Mouse (Mus musculus) liver, embryonic 14.5 days (tissue): ENCODE measurements around the gene Helz. TPM values are rescaled to one million over a fixed set of nuclear protein-coding genes. Genes with fewer than 3 reads are reported as not detected.

Experiments
- ATAC-seq: fragments of 200-750 bp; cut with Nextera tagmentation; 2 replicates; pipeline ENCODE4 v1.8.0; 2017; ENCODE audit warnings: moderate number of reproducible peaks, mild to moderate bottlenecking, moderate library complexity; ENCODE audit not compliant: insufficient read depth
- DNase-seq, 3 experiments: peaks; one replicate each; pipeline ENCODE4 v3.0.0-alpha.2; 2012 to 2013; ENCODE audit warnings: low read depth in 3 of 3, low spot score in 3 of 3
- H3K27ac ChIP-seq: fragments of 300-500 bp; sonication (generic); 2 replicates; pipeline ENCODE4 v1.5.1; 2014; ENCODE audit warnings: moderate library complexity, mild to moderate bottlenecking, control low read depth, inconsistent platforms
- H3K27me3 ChIP-seq: fragments of 300-500 bp; sonication (generic); 2 replicates; pipeline ENCODE4 v1.6.1; 2014; ENCODE audit warnings: mild to moderate bottlenecking, low read length, moderate library complexity; ENCODE audit not compliant: control insufficient read depth, insufficient read depth
- H3K36me3 ChIP-seq: fragments of 300-500 bp; sonication (generic); replicated peaks from 2 replicates; pipeline ENCODE4 v1.6.1; 2014; ENCODE audit warnings: low read depth; ENCODE audit not compliant: control insufficient read depth, insufficient read depth
- H3K4me1 ChIP-seq, 2 experiments: fragments of 200-500 bp in 1 of 2; fragments of 300-500 bp in 1 of 2; sonication (generic) in 1 of 2; replicated peaks; 2 replicates each; pipeline ENCODE4 v1.6.1; 2012 to 2014; ENCODE audit warnings: antibody characterized with exemption in 1 of 2, inconsistent platforms in 1 of 2, low read length in 1 of 2; ENCODE audit not compliant: control insufficient read depth in 2 of 2, insufficient read depth in 2 of 2
- H3K4me2 ChIP-seq: fragments of 300-500 bp; sonication (generic); 2 replicates; pipeline ENCODE4 v1.6.1; 2014; ENCODE audit warnings: low read depth, mild to moderate bottlenecking, control low read depth, moderate library complexity
- H3K4me3 ChIP-seq, 2 experiments: fragments of 200-500 bp in 1 of 2; fragments of 300-500 bp in 1 of 2; sonication (generic) in 1 of 2; 2 replicates each; pipeline ENCODE4 v1.5.1; 2012 to 2014; ENCODE audit warnings: low read depth in 2 of 2, low read length in 2 of 2, mild to moderate bottlenecking in 2 of 2, control low read depth in 1 of 2, inconsistent platforms in 1 of 2, moderate library complexity in 1 of 2; ENCODE audit not compliant: insufficient read depth in 1 of 2
- H3K9ac ChIP-seq: fragments of 300-500 bp; sonication (generic); replicated peaks from 2 replicates; pipeline ENCODE4 v1.6.1; 2014; ENCODE audit warnings: mild to moderate bottlenecking, control low read depth, moderate library complexity
- H3K9me3 ChIP-seq: fragments of 300-500 bp; sonication (generic); 2 replicates; pipeline ENCODE4 v1.6.1; 2016; ENCODE audit warnings: low read length, mixed read lengths; ENCODE audit not compliant: control insufficient read depth
- CTCF ChIP-seq: IDR thresholded peaks from 2 replicates; pipeline ENCODE4 v1.5.1; 2016; ENCODE audit warnings: antibody characterized with exemption, low read depth, control low read depth
- EP300 ChIP-seq: IDR thresholded peaks from 2 replicates; pipeline ENCODE4 v1.6.1; 2016; ENCODE audit warnings: antibody characterized with exemption, low read depth
- WGBS: fragments of 180-500 bp; shearing (Covaris S2); extraction: QIAGEN DNeasy Blood & Tissue Kit; methylation state at CpG from one replicate; pipeline ENCODE4 v1.1.7; 2014; ENCODE audit not compliant: insufficient replicate concordance; 5-methylcytosine and 5-hydroxymethylcytosine counted together
- polyA plus RNA-seq, 2 experiments: library from polyadenylated mRNA; depleted of rRNA in 1 of 2; stranded (reverse) in 1 of 2; unstranded in 1 of 2; fragments of >200 nt; fragmentation: Nextera tagmentation in 1 of 2; extraction: Ambion mirVana in 1 of 2; gene quantifications; 2 replicates each; pipeline versions ENCODE4 v1.2.1 to v1.2.3; 2012 to 2014

Helz gene
- polyA plus RNA-seq, 2 experiments = 3.0 to 5.6 TPM

DNA sequence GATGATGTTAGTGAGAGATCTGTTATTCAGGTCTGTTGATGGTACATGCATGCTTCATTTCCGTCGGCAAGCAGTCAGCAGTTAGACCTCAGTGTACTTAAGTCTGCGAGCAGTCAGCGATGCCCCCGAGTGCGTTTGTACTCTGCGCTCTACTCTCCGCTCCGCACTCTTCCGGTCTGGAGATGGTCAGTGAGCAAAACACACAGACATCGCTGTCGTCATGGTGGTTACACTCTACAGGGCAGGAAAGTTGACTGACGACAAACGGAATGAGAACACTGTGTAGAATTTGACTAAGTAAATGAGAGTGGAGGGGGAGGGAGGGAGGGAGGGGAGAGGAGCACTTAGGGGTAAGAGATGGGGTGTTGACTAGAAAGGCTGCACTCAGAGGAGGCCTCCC lies 101.7 kb downstream of the Helz start:
- WGBS = 87% methylated on average over 14 of the region's 14 CpGs
- ATAC-seq = no peak
- Histone ChIP-seq H3K9ac (no peak overlapping the region), H3K27me3 (no peaks in the 10 kb centered on the region), H3K4me3 (no peak overlapping the region), H3K27ac (no peak overlapping the region), H3K4me1 (no peaks in the 10 kb centered on the region), H3K36me3 (peaks cover 5% of the 10 kb centered on the region; the same call in 1 of the 2 replicates), H3K9me3 (no peaks in the 10 kb centered on the region), H3K4me2 (no peak overlapping the region)
- DNase-seq = no peak
- no peak for TF ChIP-seq EP300
- no peak for TF ChIP-seq CTCF

DNA sequence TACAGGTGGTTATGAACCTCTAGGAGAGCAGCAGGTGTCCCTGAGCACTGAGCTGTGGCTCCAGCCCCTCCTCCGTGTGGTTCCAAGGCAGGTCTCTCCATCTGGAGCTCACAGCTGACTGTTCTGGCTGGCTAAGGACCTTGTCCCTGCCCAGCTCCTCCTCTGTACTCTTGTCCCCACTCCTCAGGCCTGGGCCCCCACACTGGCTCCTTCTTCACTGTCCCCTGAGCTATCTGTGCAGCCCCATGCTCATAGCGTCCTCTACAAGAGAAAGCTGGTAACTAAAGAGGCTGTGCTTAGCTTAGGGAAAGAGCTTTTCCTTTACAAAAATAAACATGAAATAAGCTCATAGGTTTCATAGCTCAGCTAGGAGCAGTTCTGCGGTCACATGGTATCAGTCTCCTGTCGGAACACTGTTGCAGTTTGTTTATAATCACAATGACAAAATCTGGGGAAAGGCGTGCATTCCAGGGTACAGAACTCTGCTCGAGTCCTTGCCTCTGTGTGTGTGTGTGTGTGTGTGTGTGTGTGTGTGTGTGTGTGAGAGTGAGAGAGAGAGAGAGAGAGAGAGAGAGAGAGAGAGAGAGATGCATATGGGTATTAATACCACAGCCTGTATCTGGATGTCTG lies 102.8 kb downstream of the Helz start:
- no peaks in the 10 kb centered on the region for H3K9me3 ChIP-seq
- TF ChIP-seq CTCF (no peak), EP300 (no peak)
- H3K4me2 ChIP-seq = no peak overlapping the region
- ATAC-seq = no peak
- no peaks in the 10 kb centered on the region for H3K27me3 ChIP-seq
- H3K27ac ChIP-seq = no peak overlapping the region
- no peak for DNase-seq
- no peak overlapping the region for H3K9ac ChIP-seq
- H3K4me3 ChIP-seq = no peak overlapping the region
- no peaks in the 10 kb centered on the region for H3K4me1 ChIP-seq
- WGBS = 79% methylated on average over 6 of the region's 6 CpGs
- H3K36me3 ChIP-seq = peaks cover 5% of the 10 kb centered on the region; the same call in 1 of the 2 replicates

DNA sequence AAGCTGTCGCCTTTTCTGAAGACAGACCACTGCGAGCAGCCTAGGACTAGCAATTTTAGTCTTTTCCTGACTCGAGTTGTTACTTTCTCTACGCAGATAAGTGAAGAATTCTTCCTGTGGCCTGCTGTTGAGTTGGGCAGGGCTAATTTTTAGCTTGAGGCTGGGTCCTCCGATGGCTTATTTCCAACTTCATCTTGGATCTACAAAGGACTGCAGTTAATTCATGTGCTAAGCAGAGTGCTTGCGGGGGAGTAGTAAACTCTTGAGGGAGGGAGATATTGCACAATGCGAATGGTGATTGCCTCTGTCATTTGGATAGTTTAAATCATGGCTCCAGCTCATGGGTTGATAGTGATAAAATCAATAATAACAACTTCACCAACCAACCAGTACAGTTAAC lies 103.7 kb downstream of the Helz start:
- peaks cover 5% of the 10 kb centered on the region; the same call in 1 of the 2 replicates for H3K36me3 ChIP-seq
- H3K27ac ChIP-seq = no peak overlapping the region
- WGBS = 73% methylated on average over 7 of the region's 7 CpGs
- no peak for TF ChIP-seq EP300
- TF ChIP-seq CTCF = no peak
- no peak for ATAC-seq
- H3K9ac ChIP-seq = no peak overlapping the region
- H3K4me1 ChIP-seq = no peaks in the 10 kb centered on the region
- H3K27me3 ChIP-seq = no peaks in the 10 kb centered on the region
- no peak overlapping the region for H3K4me3 ChIP-seq
- H3K9me3 ChIP-seq = no peaks in the 10 kb centered on the region
- H3K4me2 ChIP-seq = no peak overlapping the region
- no peak for DNase-seq

DNA sequence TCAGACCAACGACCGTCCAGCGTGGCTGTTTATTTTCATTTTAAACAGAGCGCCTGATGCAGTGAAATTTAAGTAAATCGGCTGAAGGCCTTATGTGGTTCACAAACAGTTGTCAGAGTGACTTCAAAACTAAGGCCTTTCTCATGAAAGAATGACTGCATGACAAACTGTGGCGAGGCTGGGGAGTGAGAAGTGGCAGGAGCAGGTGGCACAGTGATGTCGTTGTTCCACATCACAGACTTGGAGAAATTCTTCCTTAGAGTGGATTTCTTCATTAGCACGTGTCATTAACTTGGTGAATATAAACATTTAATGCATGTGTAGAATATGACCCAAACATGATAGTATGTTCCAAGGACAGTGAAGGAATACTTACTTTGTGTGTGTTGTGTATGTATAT lies 104.4 kb downstream of the Helz start:
- Histone ChIP-seq H3K4me1 (no peaks in the 10 kb centered on the region), H3K36me3 (peaks cover 4% of the 10 kb centered on the region; the same call in 1 of the 2 replicates), H3K9me3 (no peaks in the 10 kb centered on the region), H3K27ac (no peak overlapping the region), H3K4me3 (no peak overlapping the region), H3K9ac (no peak overlapping the region), H3K4me2 (no peak overlapping the region), H3K27me3 (no peaks in the 10 kb centered on the region)
- ATAC-seq (no peak), DNase-seq (no peak)
- 75% methylated on average over 8 of the region's 8 CpGs for WGBS
- TF ChIP-seq EP300 (no peak), CTCF (no peak)

DNA sequence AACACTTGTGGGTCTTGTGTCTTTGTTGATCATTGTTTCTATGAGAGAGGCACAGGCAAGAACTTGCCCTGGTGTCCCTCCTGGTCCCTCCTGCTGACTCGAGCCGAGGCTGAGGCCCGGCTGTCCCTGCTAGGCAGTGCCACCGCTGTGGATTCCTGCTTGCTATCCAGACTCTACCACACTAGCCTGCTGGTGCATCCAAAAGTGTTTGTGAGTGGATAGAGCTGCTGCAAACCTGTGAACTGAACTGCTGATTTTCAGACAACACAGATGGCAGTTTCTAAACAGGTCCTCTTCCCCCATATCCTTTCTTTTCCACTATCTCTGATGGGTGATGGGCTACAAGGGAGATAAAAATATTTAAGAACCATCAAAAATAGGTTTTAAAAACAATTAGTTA lies 107.8 kb downstream of the Helz start:
- H3K27ac ChIP-seq = no peak overlapping the region
- no peak overlapping the region for H3K4me3 ChIP-seq
- H3K4me2 ChIP-seq = no peak overlapping the region
- no peaks in the 10 kb centered on the region for H3K4me1 ChIP-seq
- WGBS = 80% methylated on average over 4 of the region's 4 CpGs
- H3K36me3 ChIP-seq = no peaks in the 10 kb centered on the region; the same call in 1 of the 2 replicates
- no peaks in the 10 kb centered on the region for H3K9me3 ChIP-seq
- TF ChIP-seq CTCF = no peak
- TF ChIP-seq EP300 = no peak
- no peak for DNase-seq
- no peaks in the 10 kb centered on the region for H3K27me3 ChIP-seq
- ATAC-seq = no peak
- no peak overlapping the region for H3K9ac ChIP-seq
